Mouse (Mus musculus) midbrain, embryonic 14.5 days (tissue): ENCODE results near the gene Dio2. TPM values are rescaled to one million over a fixed set of nuclear protein-coding genes. Genes with fewer than 3 reads are reported as not detected.

Source experiments
- ATAC-seq: fragments of 200-750 bp; cut with Nextera tagmentation; 2 replicates; pipeline ENCODE4 v1.8.0; 2017; ENCODE audit warnings: moderate number of reproducible peaks, moderate library complexity; ENCODE audit not compliant: low FRiP score, low TSS enrichment
- DNase-seq: peaks from one replicate; pipeline ENCODE4 v3.0.0-alpha.2; 2015
- H3K27ac ChIP-seq: fragments of 300-500 bp; sonication (generic); replicated peaks from 2 replicates; pipeline ENCODE4 v1.5.1; 2014; ENCODE audit warnings: mild to moderate bottlenecking, low read depth, low read length, moderate library complexity
- H3K27me3 ChIP-seq: fragments of 300-500 bp; sonication (generic); 2 replicates; pipeline ENCODE4 v1.6.1; 2014; ENCODE audit warnings: low read length, control low read depth, mixed read lengths; ENCODE audit not compliant: control insufficient read depth, insufficient read depth
- H3K36me3 ChIP-seq: fragments of 300-500 bp; sonication (generic); 2 replicates; pipeline ENCODE4 v1.6.1; 2014; ENCODE audit warnings: low read length, control low read depth; ENCODE audit not compliant: control insufficient read depth, insufficient read depth
- H3K4me1 ChIP-seq: fragments of 300-500 bp; sonication (generic); 2 replicates; pipeline ENCODE4 v1.6.1; 2014; ENCODE audit warnings: mild to moderate bottlenecking, antibody characterized with exemption, low read length, control low read depth; ENCODE audit not compliant: control insufficient read depth, insufficient read depth
- H3K4me2 ChIP-seq: fragments of 300-500 bp; sonication (generic); 2 replicates; pipeline ENCODE4 v1.6.1; 2014; ENCODE audit warnings: mild to moderate bottlenecking, low read length, moderate library complexity
- H3K4me3 ChIP-seq: fragments of 300-500 bp; sonication (generic); replicated peaks from 2 replicates; pipeline ENCODE4 v1.5.1; 2014; ENCODE audit warnings: low read depth, low read length
- H3K9ac ChIP-seq: fragments of 300-500 bp; sonication (generic); replicated peaks from 2 replicates; pipeline ENCODE4 v1.6.1; 2014; ENCODE audit warnings: mild to moderate bottlenecking, low read length, moderate library complexity
- H3K9me3 ChIP-seq: fragments of 300-500 bp; sonication (generic); 2 replicates; pipeline ENCODE4 v1.6.1; 2016; ENCODE audit warnings: low read length, control low read depth, mixed read lengths; ENCODE audit not compliant: control insufficient read depth
- WGBS: fragments of 180-500 bp; shearing (Covaris S2); extraction: QIAGEN DNeasy Blood & Tissue Kit; methylation state at CpG from one replicate; pipeline ENCODE4 v1.1.7; 2014; 5-methylcytosine and 5-hydroxymethylcytosine counted together
- polyA plus RNA-seq: library from polyadenylated mRNA; unstranded; fragments of >200 nt; fragmentation: Nextera tagmentation; extraction: Ambion mirVana; gene quantifications from 2 replicates; pipeline ENCODE4 v1.2.1, GENCODE M21; 2014

Gene Dio2
- polyA plus RNA-seq, 1 experiment from 2014 or later, result 0.04 TPM

GRCm38 (mm10) chr12:90729648-90730047 is 8.6 kb downstream of the Dio2 start:
- no peak overlapping the region for H3K4me2 ChIP-seq
- H3K4me3 ChIP-seq, result no peak overlapping the region
- H3K4me1 ChIP-seq, result no peaks in the 10 kb centered on the region
- no peaks in the 10 kb centered on the region for H3K36me3 ChIP-seq
- no peak for ATAC-seq
- peak; percentile 55 for DNase-seq
- WGBS, result 52% methylated on average over 10 of the region's 10 CpGs
- H3K9me3 ChIP-seq, result no peaks in the 10 kb centered on the region
- H3K27me3 ChIP-seq, result no peaks in the 10 kb centered on the region
- no peak overlapping the region for H3K27ac ChIP-seq
- H3K9ac ChIP-seq, result no peak overlapping the region

DNA sequence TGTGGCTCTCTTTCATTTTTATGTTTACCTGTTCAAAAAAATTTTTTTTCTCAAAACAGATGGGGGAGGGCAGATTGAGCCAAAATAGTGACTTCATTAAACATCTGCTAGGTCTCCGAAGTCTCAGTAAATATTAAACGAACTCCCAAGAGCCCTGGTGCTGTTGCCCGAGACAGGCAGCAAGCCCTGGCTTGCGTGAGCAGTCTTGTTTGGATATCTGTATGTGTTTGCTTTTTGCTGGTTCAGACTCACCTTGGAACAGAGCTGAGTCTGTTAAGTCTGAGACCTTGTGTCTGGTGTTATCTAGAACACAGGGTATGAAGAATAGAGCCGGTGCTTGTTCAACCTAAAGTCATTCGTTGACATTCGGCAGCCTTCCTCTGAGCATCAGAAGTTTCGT is 13.1 kb downstream of the Dio2 start:
- Histone ChIP-seq H3K27ac (no peak overlapping the region), H3K9me3 (no peaks in the 10 kb centered on the region), H3K4me3 (no peak overlapping the region), H3K4me1 (no peaks in the 10 kb centered on the region), H3K4me2 (no peak overlapping the region), H3K27me3 (no peaks in the 10 kb centered on the region), H3K36me3 (no peaks in the 10 kb centered on the region), H3K9ac (no peak overlapping the region)
- ATAC-seq (no peak), DNase-seq (no peak)
- WGBS, result 77% methylated on average over 8 of the region's 8 CpGs

GRCm38 (mm10) chr12:90724644-90725043 is 13.6 kb downstream of the Dio2 start:
- no peak overlapping the region for H3K4me3 ChIP-seq
- H3K27me3 ChIP-seq, result no peaks in the 10 kb centered on the region
- DNase-seq (no peak), ATAC-seq (no peak)
- 82% methylated on average over 11 of the region's 11 CpGs for WGBS
- no peaks in the 10 kb centered on the region for H3K36me3 ChIP-seq
- H3K9ac ChIP-seq, result no peak overlapping the region
- H3K27ac ChIP-seq, result no peak overlapping the region
- H3K9me3 ChIP-seq, result no peaks in the 10 kb centered on the region
- H3K4me2 ChIP-seq, result no peak overlapping the region
- H3K4me1 ChIP-seq, result no peaks in the 10 kb centered on the region

- Histone ChIP-seq H3K4me1 (no peaks in the 10 kb centered on the region), H3K27ac (no peak overlapping the region), H3K4me2 (no peak overlapping the region), H3K9me3 (no peaks in the 10 kb centered on the region), H3K36me3 (no peaks in the 10 kb centered on the region), H3K27me3 (no peaks in the 10 kb centered on the region), H3K4me3 (no peak overlapping the region), H3K9ac (no peak overlapping the region)
- 92% methylated on average over 2 of the region's 2 CpGs for WGBS
- ATAC-seq (no peak), DNase-seq (no peak)
These were observed 44.1 kb downstream of the Dio2 start for GRCm38 (mm10) chr12:90694135-90694534.
